Mouse (Mus musculus) embryonic facial prominence, embryonic 10.5 days (tissue): Measurements from ENCODE around the gene Dennd1a. TPM values are rescaled to one million over a fixed set of nuclear protein-coding genes. Genes with fewer than 3 reads are reported as not detected.

Experiments used
- DNase-seq: peaks from one replicate; pipeline ENCODE4 v3.0.0-alpha.2; 2017; ENCODE audit warnings: low spot score
- H3K27ac ChIP-seq: fragments of 300-500 bp; sonication (generic); replicated peaks from 2 replicates; pipeline ENCODE4 v1.5.1; 2016; ENCODE audit warnings: mild to moderate bottlenecking
- H3K27me3 ChIP-seq: fragments of 300-500 bp; sonication (generic); replicated peaks from 2 replicates; pipeline ENCODE4 v1.6.1; 2016; ENCODE audit warnings: low read depth, mild to moderate bottlenecking; ENCODE audit not compliant: poor library complexity, severe bottlenecking
- H3K36me3 ChIP-seq: fragments of 300-500 bp; sonication (generic); replicated peaks from 2 replicates; pipeline ENCODE4 v1.6.1; 2016; ENCODE audit warnings: mild to moderate bottlenecking, moderate library complexity
- H3K4me1 ChIP-seq: fragments of 300-500 bp; sonication (generic); 2 replicates; pipeline ENCODE4 v1.6.1; 2016
- H3K4me3 ChIP-seq: fragments of 300-500 bp; sonication (generic); 2 replicates; pipeline ENCODE4 v1.5.1; 2016; ENCODE audit warnings: mild to moderate bottlenecking, moderate library complexity
- H3K9me3 ChIP-seq: fragments of 300-500 bp; sonication (generic); 2 replicates; pipeline ENCODE4 v1.6.1; 2016; ENCODE audit warnings: mild to moderate bottlenecking
- WGBS: fragments of 180-500 bp; shearing (Covaris S2); methylation state at CpG from one replicate; pipeline ENCODE4 v1.1.7; 2016; 5-methylcytosine and 5-hydroxymethylcytosine counted together
- polyA plus RNA-seq: library from polyadenylated mRNA; unstranded; fragments of >200 nt; fragmentation: Nextera tagmentation; extraction: Ambion mirVana; gene quantifications from 2 replicates; pipeline ENCODE4 v1.2.1, GENCODE M21; 2016

Gene Dennd1a
- polyA plus RNA-seq, 1 experiment from 2014 or later: 13.7 TPM

DNA sequence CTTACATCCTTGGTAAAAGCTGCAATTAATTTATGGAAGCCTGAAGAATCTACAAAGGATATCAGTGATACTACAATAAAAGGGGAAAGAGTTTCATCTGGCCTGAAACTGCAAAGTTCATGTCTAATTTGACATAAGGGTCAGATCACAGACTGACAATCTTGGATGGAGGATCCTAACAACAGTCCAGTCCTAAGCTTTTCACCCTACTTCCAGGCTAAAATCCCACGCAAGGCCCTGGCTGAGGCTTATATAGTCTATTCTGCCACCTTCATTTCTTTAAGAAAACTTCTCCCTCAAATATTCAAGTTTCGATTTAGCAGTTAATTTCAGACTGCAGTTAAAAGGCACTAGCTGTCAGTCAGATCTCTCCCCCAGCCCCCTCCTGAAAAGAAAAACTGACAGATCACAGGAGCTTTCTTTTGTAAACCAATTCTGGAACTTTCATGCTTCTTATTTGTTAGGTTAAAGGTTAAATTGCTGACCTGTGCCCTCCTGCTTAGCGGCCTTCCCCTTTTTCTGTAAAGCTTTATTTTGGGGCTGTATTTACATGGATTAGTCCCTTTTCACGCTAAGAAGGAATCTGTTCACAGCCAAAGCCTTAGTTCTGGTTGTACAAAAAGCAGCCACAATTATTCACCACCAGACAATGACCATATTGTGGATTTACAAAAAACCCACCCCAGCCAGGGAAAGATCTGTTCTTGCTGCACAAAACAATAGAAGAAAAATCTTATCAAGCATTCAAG lies 66.3 kb downstream of the Dennd1a start:
- WGBS: 5% methylated on average over 4 of the region's 4 CpGs
- Histone ChIP-seq H3K4me1 (peaks cover 54% of the 10 kb centered on the region), H3K36me3 (no peaks in the 10 kb centered on the region), H3K27ac (no peak overlapping the region), H3K27me3 (peaks cover 68% of the 10 kb centered on the region), H3K9me3 (no peaks in the 10 kb centered on the region), H3K4me3 (no peak overlapping the region)
- peak; percentile 16 for DNase-seq

DNA sequence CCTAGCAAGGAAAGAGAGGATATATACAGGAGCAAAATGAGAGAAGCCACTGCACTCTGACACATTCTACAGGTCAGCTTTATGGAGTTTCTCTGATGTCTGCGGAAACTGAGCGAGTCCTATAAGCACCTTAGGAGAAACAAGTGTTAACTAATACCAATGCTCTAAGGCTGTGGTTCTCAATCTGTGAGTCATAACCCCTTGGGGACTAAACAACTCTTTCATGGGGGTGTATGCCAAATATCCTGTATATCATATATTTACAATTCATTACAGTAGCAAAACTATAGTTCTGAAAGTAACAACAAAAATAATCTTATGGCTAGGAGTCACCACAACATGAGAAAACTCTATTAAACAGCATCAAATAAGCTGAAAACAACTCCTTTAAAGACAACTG lies 67.5 kb downstream of the Dennd1a start:
- no peak for DNase-seq
- Histone ChIP-seq H3K27me3 (peaks cover 56% of the 10 kb centered on the region), H3K27ac (no peak overlapping the region), H3K36me3 (no peaks in the 10 kb centered on the region), H3K4me1 (peaks cover 48% of the 10 kb centered on the region), H3K9me3 (no peaks in the 10 kb centered on the region), H3K4me3 (no peak overlapping the region)
- WGBS: 86% methylated on average over 2 of the region's 2 CpGs

- H3K27ac ChIP-seq: no peak overlapping the region
Measured at GRCm38 (mm10) chr2:38213041-38213440, 74.1 kb downstream of the Dennd1a start.

DNA sequence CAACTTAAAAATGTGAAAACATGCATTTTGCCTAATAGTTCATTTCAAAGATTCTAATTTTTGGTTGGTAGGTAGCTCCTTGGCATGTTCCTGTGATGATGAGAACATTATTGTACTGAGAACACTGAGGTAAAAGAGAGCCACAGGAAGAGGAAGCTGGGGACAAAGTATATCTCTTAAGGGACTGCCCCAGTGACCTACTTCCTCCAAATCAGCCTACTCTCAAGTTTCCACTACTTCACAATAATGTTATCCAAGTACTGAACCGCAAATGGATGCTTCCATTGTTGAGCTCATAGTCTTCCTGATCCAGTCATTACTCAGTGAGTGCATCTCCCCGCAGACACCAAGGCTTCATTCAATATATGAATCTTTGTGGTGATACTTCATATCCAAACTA lies 75.8 kb downstream of the Dennd1a start:
- H3K4me3 ChIP-seq: no peak overlapping the region
- 94% methylated on average over 2 of the region's 2 CpGs for WGBS

More at GRCm38 (mm10) chr2:38213041-38213440, 74.1 kb downstream of the Dennd1a start:
- Histone ChIP-seq H3K27me3 (peaks cover 12% of the 10 kb centered on the region), H3K4me1 (no peaks in the 10 kb centered on the region), H3K4me3 (no peak overlapping the region), H3K36me3 (no peaks in the 10 kb centered on the region), H3K9me3 (no peaks in the 10 kb centered on the region)
- DNase-seq: no peak
- WGBS: 81% methylated on average over 1 of the region's 1 CpGs

GRCm38 (mm10) chr2:38207752-38208151 lies 79.4 kb downstream of the Dennd1a start:
- Histone ChIP-seq H3K4me3 (no peak overlapping the region), H3K27me3 (no peaks in the 10 kb centered on the region), H3K9me3 (no peaks in the 10 kb centered on the region), H3K36me3 (no peaks in the 10 kb centered on the region), H3K4me1 (peaks cover 4% of the 10 kb centered on the region; the same call in 1 of the 2 replicates), H3K27ac (no peak overlapping the region)
- WGBS: 96% methylated on average over 1 of the region's 1 CpGs
- DNase-seq: no peak

More for the DNA sequence above, 75.8 kb downstream of the Dennd1a start:
- no peaks in the 10 kb centered on the region for H3K9me3 ChIP-seq
- no peak for DNase-seq
- H3K27ac ChIP-seq: no peak overlapping the region
- peaks cover under 1% of the 10 kb centered on the region; the same call in 1 of the 2 replicates for H3K4me1 ChIP-seq
- H3K36me3 ChIP-seq: no peaks in the 10 kb centered on the region
- H3K27me3 ChIP-seq: no peaks in the 10 kb centered on the region

GRCm38 (mm10) chr2:38205281-38205680 lies 81.9 kb downstream of the Dennd1a start:
- Histone ChIP-seq H3K27ac (no peak overlapping the region), H3K36me3 (no peaks in the 10 kb centered on the region), H3K9me3 (no peaks in the 10 kb centered on the region), H3K4me1 (peaks cover 4% of the 10 kb centered on the region; the same call in 1 of the 2 replicates), H3K27me3 (no peaks in the 10 kb centered on the region), H3K4me3 (no peak overlapping the region)
- DNase-seq: no peak
- WGBS: 69% methylated on average over 5 of the region's 5 CpGs

DNA sequence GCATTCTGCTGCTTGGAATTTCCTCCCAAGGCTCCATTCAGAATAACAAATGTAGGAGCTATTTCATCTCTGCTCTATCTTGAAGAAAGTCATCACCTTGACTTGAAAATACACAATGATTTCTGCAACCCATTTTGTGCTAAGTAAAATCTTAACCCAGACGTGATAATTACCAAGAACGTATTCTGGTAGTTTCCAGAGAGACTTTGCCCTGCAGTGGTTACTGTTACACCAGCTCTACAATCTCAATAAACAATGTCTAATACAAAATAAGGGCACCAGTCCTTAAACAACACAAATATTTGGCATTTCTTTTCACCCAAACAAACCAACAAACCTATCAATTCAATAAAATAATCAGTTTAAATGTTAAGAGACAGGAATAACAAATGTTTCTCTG lies 82.5 kb downstream of the Dennd1a start:
- Histone ChIP-seq H3K27me3 (no peaks in the 10 kb centered on the region), H3K27ac (no peak overlapping the region), H3K4me1 (peaks cover 4% of the 10 kb centered on the region; the same call in 1 of the 2 replicates), H3K36me3 (no peaks in the 10 kb centered on the region), H3K9me3 (no peaks in the 10 kb centered on the region), H3K4me3 (no peak overlapping the region)
- DNase-seq: no peak
- WGBS: 73% methylated on average over 2 of the region's 2 CpGs

DNA sequence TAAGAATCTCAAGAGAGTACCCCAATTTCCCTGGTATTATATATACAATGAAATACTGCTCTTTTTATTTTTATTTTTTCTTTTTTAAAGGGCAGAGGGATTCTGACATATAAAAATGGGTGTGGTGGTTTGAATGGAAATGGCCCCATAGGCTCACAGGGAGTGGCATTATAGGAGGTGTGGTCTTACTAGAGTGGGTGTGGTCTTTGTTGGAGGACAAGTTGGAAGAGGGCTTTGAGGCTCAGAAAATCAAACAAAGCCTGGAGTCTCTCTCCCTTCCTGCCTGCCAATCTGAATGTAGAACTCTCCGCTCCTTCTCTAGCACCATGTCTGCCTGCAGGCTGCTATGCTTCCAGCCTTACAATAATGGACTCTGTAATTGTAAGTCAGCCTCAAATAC lies 89.1 kb downstream of the Dennd1a start:
- no peak for DNase-seq
- Histone ChIP-seq H3K9me3 (no peaks in the 10 kb centered on the region), H3K27ac (no peak overlapping the region), H3K27me3 (no peaks in the 10 kb centered on the region), H3K4me3 (no peak overlapping the region), H3K36me3 (no peaks in the 10 kb centered on the region), H3K4me1 (peaks cover 12% of the 10 kb centered on the region)
- WGBS: 53% methylated on average over 1 of the region's 1 CpGs

DNA sequence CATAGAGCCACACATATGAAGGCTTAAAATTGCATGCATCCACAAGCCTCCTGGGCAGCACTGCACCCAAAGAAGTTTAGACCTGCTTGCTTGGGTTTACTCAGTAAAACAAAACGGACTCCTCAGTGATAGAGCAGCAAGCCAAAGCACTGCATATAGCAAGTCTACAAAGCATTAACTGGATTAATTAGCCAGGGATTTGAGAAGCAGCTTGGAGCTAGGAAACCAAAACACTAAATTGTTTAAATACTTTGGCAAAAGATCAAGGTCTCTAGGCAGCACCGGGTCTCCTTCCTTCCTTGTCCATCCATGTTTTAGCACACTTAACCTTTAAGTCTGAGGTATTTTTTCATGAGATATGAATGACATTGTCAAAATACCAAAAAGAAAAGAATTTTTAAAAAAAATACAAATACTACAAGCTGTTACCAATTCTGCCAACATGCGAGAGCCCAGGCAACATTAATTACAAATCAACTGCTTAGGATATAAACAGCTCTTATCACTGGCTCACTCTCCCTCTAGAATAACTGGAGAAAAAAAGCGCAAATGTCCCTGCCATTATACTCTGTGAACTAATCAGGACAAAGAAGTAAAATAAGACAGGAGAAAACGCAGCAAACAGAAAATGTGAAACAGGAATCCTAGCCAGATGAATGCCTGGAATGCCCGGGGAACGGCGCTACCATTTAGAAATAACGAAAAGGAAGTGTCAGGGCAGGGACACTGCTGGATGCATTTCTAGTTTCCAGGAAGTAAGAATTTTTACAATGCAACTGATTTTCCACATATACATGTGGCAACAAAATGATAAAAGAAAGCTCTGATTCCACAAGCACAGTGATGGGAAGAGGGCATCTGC lies 90.8 kb downstream of the Dennd1a start:
- Histone ChIP-seq H3K4me3 (no peak overlapping the region), H3K4me1 (peaks cover 12% of the 10 kb centered on the region), H3K27ac (no peak overlapping the region), H3K36me3 (no peaks in the 10 kb centered on the region), H3K27me3 (no peaks in the 10 kb centered on the region), H3K9me3 (no peaks in the 10 kb centered on the region)
- 41% methylated on average over 9 of the region's 9 CpGs for WGBS
- DNase-seq: no peak

DNA sequence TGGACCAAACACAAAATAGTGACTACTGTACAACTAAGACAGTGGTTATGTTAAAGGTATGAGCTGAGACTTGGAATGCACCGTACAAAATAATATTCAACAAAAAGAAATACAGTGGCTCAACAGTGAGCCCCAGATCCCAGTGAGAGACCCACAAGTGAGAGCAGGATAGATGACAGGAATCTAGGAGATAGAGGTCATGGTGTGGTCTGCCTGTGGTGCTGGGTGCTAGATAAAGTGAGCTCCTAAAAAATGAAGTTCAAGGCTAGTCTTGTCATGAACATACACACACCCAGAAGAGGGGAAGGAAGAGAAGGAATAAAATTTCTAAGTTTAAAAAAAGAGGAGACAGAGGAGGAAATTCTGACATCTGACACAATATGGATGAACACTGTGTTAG lies 95.2 kb downstream of the Dennd1a start:
- no peak for DNase-seq
- Histone ChIP-seq H3K27me3 (no peaks in the 10 kb centered on the region), H3K4me3 (no peak overlapping the region), H3K9me3 (no peaks in the 10 kb centered on the region), H3K27ac (no peak overlapping the region), H3K36me3 (no peaks in the 10 kb centered on the region), H3K4me1 (peaks cover 10% of the 10 kb centered on the region)
- 94% methylated on average over 1 of the region's 1 CpGs for WGBS

DNA sequence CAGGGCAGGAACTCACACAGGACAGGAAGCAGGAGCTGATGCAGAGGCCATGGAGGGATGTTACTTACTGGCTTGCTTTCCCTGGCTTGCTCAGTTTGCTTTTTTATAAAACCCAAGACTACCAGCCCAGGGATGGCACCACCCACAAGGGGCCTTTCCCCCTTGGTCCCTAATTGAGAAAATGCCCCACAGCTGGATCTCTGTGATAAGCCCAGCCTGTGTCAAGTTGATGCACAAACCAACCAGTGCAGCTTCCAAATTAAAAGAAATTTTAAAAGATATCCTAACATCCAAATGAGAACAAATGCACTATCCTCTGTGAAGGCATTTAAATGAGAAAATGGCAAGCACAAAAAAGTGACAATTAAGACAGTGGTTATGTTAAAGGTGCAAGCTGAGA lies 95.6 kb downstream of the Dennd1a start:
- Histone ChIP-seq H3K4me1 (peaks cover 6% of the 10 kb centered on the region), H3K4me3 (no peak overlapping the region), H3K27ac (no peak overlapping the region), H3K27me3 (no peaks in the 10 kb centered on the region), H3K36me3 (no peaks in the 10 kb centered on the region), H3K9me3 (no peaks in the 10 kb centered on the region)
- no peak for DNase-seq

DNA sequence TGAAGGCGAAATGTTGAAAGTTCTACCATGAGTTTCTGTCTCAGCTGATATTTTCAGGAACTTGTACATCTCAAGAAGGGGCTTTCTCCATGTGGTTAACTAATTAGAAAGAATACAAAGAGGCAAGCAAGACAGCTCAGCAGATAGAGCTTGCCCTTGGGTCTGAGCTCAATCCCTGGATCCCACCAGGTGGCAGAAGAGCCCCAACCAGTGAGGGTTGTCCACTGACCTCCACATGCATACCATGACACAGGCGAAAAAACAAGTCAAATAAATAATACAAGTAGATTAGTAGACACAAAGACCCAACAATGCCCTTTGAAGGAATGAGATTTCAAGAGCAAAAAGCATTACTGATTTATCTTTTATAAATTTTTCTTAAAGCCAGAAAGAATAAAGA lies 100.8 kb downstream of the Dennd1a start:
- WGBS: 73% methylated on average over 2 of the region's 2 CpGs
- Histone ChIP-seq H3K27me3 (no peaks in the 10 kb centered on the region), H3K9me3 (no peaks in the 10 kb centered on the region), H3K27ac (no peak overlapping the region), H3K4me1 (no peaks in the 10 kb centered on the region), H3K36me3 (no peaks in the 10 kb centered on the region), H3K4me3 (no peak overlapping the region)
- no peak for DNase-seq

DNA sequence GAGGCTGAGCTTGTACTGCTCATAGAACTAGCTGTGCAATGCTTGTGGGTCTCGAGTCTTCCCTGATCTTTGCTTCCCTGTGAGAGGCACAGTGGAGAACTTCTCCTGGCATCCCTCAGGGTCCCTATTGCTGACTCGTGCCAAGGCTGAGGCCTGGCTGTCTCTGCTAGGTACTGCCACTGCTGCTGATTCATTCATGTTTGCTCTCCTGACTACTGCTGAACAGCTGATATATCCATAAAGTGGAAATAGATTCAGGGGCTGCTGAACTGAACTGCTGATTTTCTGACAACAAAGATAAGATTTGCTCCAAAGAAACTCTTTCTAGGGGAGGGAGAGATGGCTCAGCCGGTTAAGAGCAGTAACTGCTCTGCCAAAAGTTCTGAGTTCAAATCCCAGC lies 102.2 kb downstream of the Dennd1a start:
- H3K9me3 ChIP-seq: no peaks in the 10 kb centered on the region
- no peak for DNase-seq
- no peak overlapping the region for H3K27ac ChIP-seq
- no peaks in the 10 kb centered on the region for H3K36me3 ChIP-seq
- H3K4me1 ChIP-seq: no peaks in the 10 kb centered on the region
- no peak overlapping the region for H3K4me3 ChIP-seq
- no peaks in the 10 kb centered on the region for H3K27me3 ChIP-seq
- WGBS: 86% methylated on average over 3 of the region's 3 CpGs
